Mouse (Mus musculus): ENCODE results near the gene Scin. TPM values are rescaled to one million over a fixed set of nuclear protein-coding genes. Genes with fewer than 3 reads are reported as not detected.

The Scin gene
- polyA plus RNA-seq, 1 experiment from 2014 or later, result 7.8 TPM

- Histone ChIP-seq H3K9me3 (replicated peaks; ENCODE audit: control insufficient read depth, low read length) (no peaks in the 10 kb centered on the region), H3K4me2 (ENCODE audit: low read depth, low read length) (no peak overlapping the region), H3K27me3 (ENCODE audit: control insufficient read depth, insufficient read depth, low read length) (no peaks in the 10 kb centered on the region), H3K4me1 (ENCODE audit: control insufficient read depth, insufficient read depth, low read length) (no peaks in the 10 kb centered on the region), H3K36me3 (ENCODE audit: control insufficient read depth, insufficient read depth) (no peaks in the 10 kb centered on the region), H3K27ac (ENCODE audit: low read length) (no peak overlapping the region), H3K4me3 (ENCODE audit: low read length) (no peak overlapping the region), H3K9ac (ENCODE audit: low read length) (no peak overlapping the region)
- WGBS, result 84% methylated on average over 5 of the region's 5 CpGs
- ATAC-seq (replicated peaks; ENCODE audit: extremely low read depth, insufficient read depth, low FRiP score), result no peak
Measured at GRCm38 (mm10) chr12:40116214-40116613, 17.8 kb downstream of the Scin start.

DNA sequence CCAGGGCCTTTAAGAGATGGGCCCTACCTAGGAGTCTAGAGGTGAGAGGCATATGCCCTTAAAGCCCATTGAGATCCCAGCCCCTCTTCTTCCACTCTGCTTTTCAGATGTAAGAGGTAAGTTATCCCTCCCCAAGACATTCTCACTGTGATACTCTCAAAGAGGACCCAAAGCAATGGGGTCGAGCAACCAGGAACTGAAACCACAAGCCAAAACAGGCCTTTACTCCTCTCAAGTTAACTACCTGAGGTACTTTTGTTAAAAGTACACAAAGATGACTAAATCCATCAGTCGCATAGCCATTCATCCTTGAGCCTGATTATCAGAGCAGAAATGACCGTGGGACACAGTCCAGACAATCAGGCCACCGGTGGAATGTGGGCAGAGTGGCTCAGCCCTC is 19.1 kb downstream of the Scin start:
- Histone ChIP-seq H3K27ac (ENCODE audit: low read length) (no peak overlapping the region), H3K4me1 (ENCODE audit: control insufficient read depth, insufficient read depth, low read length) (no peaks in the 10 kb centered on the region), H3K27me3 (ENCODE audit: control insufficient read depth, insufficient read depth, low read length) (no peaks in the 10 kb centered on the region), H3K4me2 (ENCODE audit: low read depth, low read length) (no peak overlapping the region), H3K36me3 (ENCODE audit: control insufficient read depth, insufficient read depth) (no peaks in the 10 kb centered on the region), H3K4me3 (ENCODE audit: low read length) (no peak overlapping the region), H3K9ac (ENCODE audit: low read length) (no peak overlapping the region), H3K9me3 (replicated peaks; ENCODE audit: control insufficient read depth, low read length) (no peaks in the 10 kb centered on the region)
- WGBS, result 78% methylated on average over 4 of the region's 4 CpGs
- no peak for ATAC-seq (replicated peaks; ENCODE audit: extremely low read depth, insufficient read depth, low FRiP score)

DNA sequence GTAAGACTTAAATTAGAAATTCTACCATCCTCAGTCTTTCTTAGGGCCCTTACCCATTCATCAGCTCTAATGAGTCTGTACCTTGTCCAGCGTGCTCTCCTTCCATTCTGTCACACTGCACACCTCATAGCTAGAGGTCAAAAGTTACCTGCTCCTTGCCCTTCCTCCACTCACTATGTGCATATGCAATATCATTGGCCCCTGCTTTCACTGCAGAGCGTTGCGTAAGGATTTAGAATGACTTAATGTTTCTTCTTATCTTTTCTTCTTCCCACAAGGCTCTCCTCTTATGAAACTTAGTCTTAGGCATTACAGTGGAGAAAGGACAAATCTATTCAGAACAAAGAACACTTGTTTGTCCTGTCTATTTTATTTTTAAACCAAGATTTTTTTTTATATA is 20.0 kb downstream of the Scin start:
- Histone ChIP-seq H3K36me3 (ENCODE audit: control insufficient read depth, insufficient read depth) (no peaks in the 10 kb centered on the region), H3K9me3 (replicated peaks; ENCODE audit: control insufficient read depth, low read length) (no peaks in the 10 kb centered on the region), H3K4me2 (ENCODE audit: low read depth, low read length) (no peak overlapping the region), H3K27me3 (ENCODE audit: control insufficient read depth, insufficient read depth, low read length) (no peaks in the 10 kb centered on the region), H3K9ac (ENCODE audit: low read length) (no peak overlapping the region), H3K4me1 (ENCODE audit: control insufficient read depth, insufficient read depth, low read length) (no peaks in the 10 kb centered on the region), H3K27ac (ENCODE audit: low read length) (no peak overlapping the region), H3K4me3 (ENCODE audit: low read length) (no peak overlapping the region)
- ATAC-seq (replicated peaks; ENCODE audit: extremely low read depth, insufficient read depth, low FRiP score), result no peak
- 78% methylated on average over 3 of the region's 3 CpGs for WGBS

DNA sequence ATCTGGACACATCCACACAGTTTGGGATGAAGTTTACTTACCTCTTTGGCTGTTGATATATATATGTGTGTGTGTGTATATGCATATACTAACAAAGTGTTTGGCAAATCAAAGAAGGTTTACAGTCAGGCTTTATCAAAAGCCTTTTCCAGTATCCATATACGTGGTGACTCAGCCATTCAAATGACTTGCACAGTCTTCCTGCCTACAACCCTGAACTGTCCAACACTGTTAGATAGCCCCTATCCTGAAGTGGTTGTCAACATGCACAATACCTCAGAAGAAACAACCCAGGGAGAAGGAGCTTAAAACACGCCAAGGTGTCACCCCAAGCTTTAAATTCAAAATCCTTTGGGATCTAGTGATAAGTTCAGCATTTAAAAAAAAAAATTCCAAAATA is 20.4 kb downstream of the Scin start:
- no peak for ATAC-seq (replicated peaks; ENCODE audit: extremely low read depth, insufficient read depth, low FRiP score)
- Histone ChIP-seq H3K9ac (ENCODE audit: low read length) (no peak overlapping the region), H3K4me1 (ENCODE audit: control insufficient read depth, insufficient read depth, low read length) (no peaks in the 10 kb centered on the region), H3K4me3 (ENCODE audit: low read length) (no peak overlapping the region), H3K9me3 (replicated peaks; ENCODE audit: control insufficient read depth, low read length) (no peaks in the 10 kb centered on the region), H3K4me2 (ENCODE audit: low read depth, low read length) (no peak overlapping the region), H3K27ac (ENCODE audit: low read length) (no peak overlapping the region), H3K27me3 (ENCODE audit: control insufficient read depth, insufficient read depth, low read length) (no peaks in the 10 kb centered on the region), H3K36me3 (ENCODE audit: control insufficient read depth, insufficient read depth) (no peaks in the 10 kb centered on the region)
- whole genome bisulfite sequencing, result 45% methylated on average over 2 of the region's 2 CpGs

DNA sequence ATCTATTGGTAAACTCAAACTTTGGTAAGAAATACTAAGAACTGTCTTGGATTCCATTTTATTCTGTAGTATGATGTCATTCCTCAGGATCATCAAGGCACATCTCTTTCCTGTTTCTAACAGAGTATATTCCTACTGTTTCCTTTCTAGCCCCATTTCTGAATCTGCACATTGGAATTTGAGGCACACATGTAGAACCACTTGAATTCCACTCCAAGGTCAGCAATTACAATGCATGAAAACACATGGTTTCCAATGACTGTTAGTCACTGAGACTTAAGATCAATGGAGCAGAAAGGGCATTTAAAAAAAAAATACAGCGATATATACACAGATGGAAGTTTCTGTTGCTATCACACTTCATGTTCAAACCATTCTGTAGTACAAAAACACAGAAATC is 24.8 kb downstream of the Scin start:
- WGBS, result 87% methylated on average over 1 of the region's 1 CpGs

DNA sequence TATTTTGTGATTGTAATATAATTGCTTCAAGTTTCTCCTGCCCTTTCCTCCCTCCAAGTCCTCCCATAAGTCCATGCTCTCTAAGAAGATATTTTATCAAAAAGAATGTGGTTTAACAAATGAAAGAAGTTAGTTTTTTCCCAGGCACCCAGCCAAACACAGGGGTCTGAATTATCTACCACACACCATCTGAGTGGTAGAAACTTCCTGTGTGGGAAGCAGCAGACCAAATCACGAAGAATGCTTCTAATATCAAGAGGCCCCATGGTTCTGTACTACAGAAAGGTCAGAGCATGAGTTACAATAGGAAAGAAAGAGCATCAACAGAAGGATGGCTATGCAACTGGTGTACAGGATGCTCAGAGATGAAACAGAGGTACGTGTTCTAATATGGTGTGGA is 25.9 kb downstream of the Scin start:
- H3K9ac ChIP-seq (ENCODE audit: low read length), result no peak overlapping the region
- WGBS, result 45% methylated on average over 2 of the region's 2 CpGs

More for the DNA sequence above, 24.8 kb downstream of the Scin start:
- H3K4me3 ChIP-seq (ENCODE audit: low read length), result no peak overlapping the region
- no peaks in the 10 kb centered on the region for H3K27me3 ChIP-seq (ENCODE audit: control insufficient read depth, insufficient read depth, low read length)
- H3K9me3 ChIP-seq (replicated peaks; ENCODE audit: control insufficient read depth, low read length), result no peaks in the 10 kb centered on the region
- ATAC-seq (replicated peaks; ENCODE audit: extremely low read depth, insufficient read depth, low FRiP score), result no peak
- no peaks in the 10 kb centered on the region for H3K4me1 ChIP-seq (ENCODE audit: control insufficient read depth, insufficient read depth, low read length)
- no peak overlapping the region for H3K27ac ChIP-seq (ENCODE audit: low read length)
- H3K9ac ChIP-seq (ENCODE audit: low read length), result no peak overlapping the region
- no peak overlapping the region for H3K4me2 ChIP-seq (ENCODE audit: low read depth, low read length)
- no peaks in the 10 kb centered on the region for H3K36me3 ChIP-seq (ENCODE audit: control insufficient read depth, insufficient read depth)

GRCm38 (mm10) chr12:40106874-40107273 is 27.2 kb downstream of the Scin start:
- Histone ChIP-seq H3K9ac (ENCODE audit: low read length) (no peak overlapping the region), H3K36me3 (ENCODE audit: control insufficient read depth, insufficient read depth) (no peaks in the 10 kb centered on the region), H3K27me3 (ENCODE audit: control insufficient read depth, insufficient read depth, low read length) (no peaks in the 10 kb centered on the region), H3K4me3 (ENCODE audit: low read length) (no peak overlapping the region), H3K4me1 (ENCODE audit: control insufficient read depth, insufficient read depth, low read length) (no peaks in the 10 kb centered on the region), H3K27ac (ENCODE audit: low read length) (no peak overlapping the region), H3K9me3 (replicated peaks; ENCODE audit: control insufficient read depth, low read length) (no peaks in the 10 kb centered on the region), H3K4me2 (ENCODE audit: low read depth, low read length) (no peak overlapping the region)
- ATAC-seq (replicated peaks; ENCODE audit: extremely low read depth, insufficient read depth, low FRiP score), result no peak; the same call in 1 of the 2 replicates
- 44% methylated on average over 5 of the region's 5 CpGs for WGBS

More for the DNA sequence above, 25.9 kb downstream of the Scin start:
- H3K4me2 ChIP-seq (ENCODE audit: low read depth, low read length), result no peak overlapping the region
- ATAC-seq (replicated peaks; ENCODE audit: extremely low read depth, insufficient read depth, low FRiP score), result no peak
- no peak overlapping the region for H3K4me3 ChIP-seq (ENCODE audit: low read length)
- no peaks in the 10 kb centered on the region for H3K4me1 ChIP-seq (ENCODE audit: control insufficient read depth, insufficient read depth, low read length)
- no peak overlapping the region for H3K27ac ChIP-seq (ENCODE audit: low read length)
- H3K36me3 ChIP-seq (ENCODE audit: control insufficient read depth, insufficient read depth), result no peaks in the 10 kb centered on the region
- no peaks in the 10 kb centered on the region for H3K27me3 ChIP-seq (ENCODE audit: control insufficient read depth, insufficient read depth, low read length)
- H3K9me3 ChIP-seq (replicated peaks; ENCODE audit: control insufficient read depth, low read length), result no peaks in the 10 kb centered on the region

DNA sequence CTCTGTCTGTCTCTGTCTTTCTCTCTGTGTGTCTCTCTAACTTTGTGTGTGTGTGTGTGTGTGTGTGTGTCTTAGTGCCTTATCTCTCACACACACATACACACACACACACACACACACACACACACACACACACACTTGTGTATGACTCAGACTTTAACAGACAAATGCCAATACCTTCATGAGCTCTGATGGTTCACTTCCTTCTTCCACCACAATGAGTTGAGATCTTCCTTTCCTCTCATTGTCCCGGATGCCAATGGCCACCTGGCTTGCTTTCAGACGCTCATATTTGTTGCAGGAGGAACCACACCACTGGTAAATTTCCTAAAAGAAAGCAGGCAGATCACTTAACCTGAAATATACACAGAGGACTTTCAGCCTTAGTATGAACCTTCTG is 29.3 kb downstream of the Scin start:
- no peaks in the 10 kb centered on the region for H3K27me3 ChIP-seq (ENCODE audit: control insufficient read depth, insufficient read depth, low read length)
- H3K9ac ChIP-seq (ENCODE audit: low read length), result no peak overlapping the region
- H3K36me3 ChIP-seq (ENCODE audit: control insufficient read depth, insufficient read depth), result no peaks in the 10 kb centered on the region
- H3K4me2 ChIP-seq (ENCODE audit: low read depth, low read length), result no peak overlapping the region
- H3K27ac ChIP-seq (ENCODE audit: low read length), result no peak overlapping the region
- H3K9me3 ChIP-seq (replicated peaks; ENCODE audit: control insufficient read depth, low read length), result no peaks in the 10 kb centered on the region
- 59% methylated on average over 2 of the region's 2 CpGs for WGBS
- ATAC-seq (replicated peaks; ENCODE audit: extremely low read depth, insufficient read depth, low FRiP score), result no peak
- no peaks in the 10 kb centered on the region for H3K4me1 ChIP-seq (ENCODE audit: control insufficient read depth, insufficient read depth, low read length)
- no peak overlapping the region for H3K4me3 ChIP-seq (ENCODE audit: low read length)

DNA sequence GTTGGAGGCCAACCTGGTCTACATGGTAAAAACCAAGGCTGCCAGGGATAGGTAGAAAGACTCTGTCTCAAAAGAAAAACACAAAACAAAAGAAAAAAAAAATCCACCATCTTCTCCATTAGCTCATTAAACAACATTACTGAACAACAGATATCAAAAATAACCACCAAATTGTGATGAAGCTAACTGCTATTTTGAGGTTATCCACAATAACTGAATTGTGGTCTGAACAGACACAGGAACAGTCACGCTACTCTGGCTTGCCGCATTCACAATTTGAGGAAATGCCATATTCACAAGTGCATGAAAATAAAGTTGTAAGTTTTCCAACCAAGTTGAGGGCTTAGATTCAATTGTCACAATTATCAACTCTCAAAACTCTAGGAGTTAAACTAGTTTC is 31.7 kb downstream of the Scin start:
- ATAC-seq (replicated peaks; ENCODE audit: extremely low read depth, insufficient read depth, low FRiP score), result no peak
- no peak overlapping the region for H3K27ac ChIP-seq (ENCODE audit: low read length)

DNA sequence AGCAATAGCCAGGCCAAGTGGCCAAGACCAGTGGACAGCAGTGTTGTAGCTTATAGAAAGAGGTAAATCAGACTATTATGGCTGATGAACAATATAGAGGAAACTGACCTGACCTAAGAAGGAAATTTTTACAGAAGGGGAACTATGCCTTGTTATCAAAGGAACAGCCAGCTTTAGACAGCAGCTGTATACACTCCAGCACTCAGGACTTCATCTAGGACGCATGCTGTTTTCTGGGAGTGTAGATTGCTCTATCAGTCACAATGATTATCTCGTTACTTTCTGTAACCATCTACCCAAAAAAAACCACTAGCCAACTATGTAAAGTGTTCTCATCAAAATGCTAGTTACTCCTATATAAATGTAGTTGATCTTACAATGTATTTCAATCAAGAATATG is 34.6 kb downstream of the Scin start:
- ATAC-seq (replicated peaks; ENCODE audit: extremely low read depth, insufficient read depth, low FRiP score), result no peak
- Histone ChIP-seq H3K4me1 (ENCODE audit: control insufficient read depth, insufficient read depth, low read length) (no peaks in the 10 kb centered on the region), H3K27ac (ENCODE audit: low read length) (no peak overlapping the region), H3K9me3 (replicated peaks; ENCODE audit: control insufficient read depth, low read length) (no peaks in the 10 kb centered on the region), H3K4me2 (ENCODE audit: low read depth, low read length) (no peak overlapping the region), H3K4me3 (ENCODE audit: low read length) (no peak overlapping the region), H3K9ac (ENCODE audit: low read length) (no peak overlapping the region), H3K36me3 (ENCODE audit: control insufficient read depth, insufficient read depth) (no peaks in the 10 kb centered on the region), H3K27me3 (ENCODE audit: control insufficient read depth, insufficient read depth, low read length) (no peaks in the 10 kb centered on the region)
- WGBS, result 49% methylated on average over 2 of the region's 2 CpGs

More for the DNA sequence above, 31.7 kb downstream of the Scin start:
- H3K36me3 ChIP-seq (ENCODE audit: control insufficient read depth, insufficient read depth), result no peaks in the 10 kb centered on the region
- H3K4me1 ChIP-seq (ENCODE audit: control insufficient read depth, insufficient read depth, low read length), result no peaks in the 10 kb centered on the region
- H3K4me3 ChIP-seq (ENCODE audit: low read length), result no peak overlapping the region
- H3K27me3 ChIP-seq (ENCODE audit: control insufficient read depth, insufficient read depth, low read length), result no peaks in the 10 kb centered on the region
- 85% methylated on average over 2 of the region's 2 CpGs for WGBS
- H3K9me3 ChIP-seq (replicated peaks; ENCODE audit: control insufficient read depth, low read length), result no peaks in the 10 kb centered on the region
- H3K4me2 ChIP-seq (ENCODE audit: low read depth, low read length), result no peak overlapping the region
- H3K9ac ChIP-seq (ENCODE audit: low read length), result no peak overlapping the region

Data from heart, embryonic 16.5 days (tissue).